Mouse (Mus musculus) frontal cortex, postnatal 14 days (tissue): Measurements from ENCODE around the gene Thada.

Experiments used
- DNase-seq, 2 experiments: peaks; one replicate each; pipeline ENCODE4 v3.0.0; 2022; ENCODE audit warnings: low spot score in 2 of 2

Thada gene

GRCm38 (mm10) chr17:84370385-84370784, 95.6 kb downstream of the Thada start:
- no peak for DNase-seq

GRCm38 (mm10) chr17:84369769-84370168, 96.2 kb downstream of the Thada start:
- no peak for DNase-seq

- no peak for DNase-seq
Observed at GRCm38 (mm10) chr17:84368213-84369014, 97.6 kb downstream of the Thada start.

GRCm38 (mm10) chr17:84367663-84368062, 98.3 kb downstream of the Thada start:
- DNase-seq: no peak

GRCm38 (mm10) chr17:84365791-84366301, 100.2 kb downstream of the Thada start:
- no peak for DNase-seq

GRCm38 (mm10) chr17:84365006-84365716, 100.8 kb downstream of the Thada start:
- no peak for DNase-seq

- DNase-seq: no peak
Observed at GRCm38 (mm10) chr17:84363444-84363843, 102.6 kb downstream of the Thada start.

- no peak for DNase-seq
Observed at GRCm38 (mm10) chr17:84362581-84363286, 103.3 kb downstream of the Thada start.

- no peak for DNase-seq
Observed at GRCm38 (mm10) chr17:84361006-84361405, 105.0 kb downstream of the Thada start.

GRCm38 (mm10) chr17:84359810-84360209, 106.2 kb downstream of the Thada start:
- no peak for DNase-seq

GRCm38 (mm10) chr17:84358951-84359644, 106.9 kb downstream of the Thada start:
- no peak for DNase-seq

- no peak for DNase-seq
Observed at GRCm38 (mm10) chr17:84357776-84358175, 108.2 kb downstream of the Thada start.

- DNase-seq: no peak
Observed at GRCm38 (mm10) chr17:84356056-84356887, 109.7 kb downstream of the Thada start.

GRCm38 (mm10) chr17:84355006-84355405, 111.0 kb downstream of the Thada start:
- no peak for DNase-seq

GRCm38 (mm10) chr17:84353902-84354311, 112.1 kb downstream of the Thada start:
- DNase-seq: no peak

- DNase-seq: no peak
Observed at GRCm38 (mm10) chr17:84353224-84353901, 112.6 kb downstream of the Thada start.

GRCm38 (mm10) chr17:84352790-84353154, 113.2 kb downstream of the Thada start:
- DNase-seq: no peak

GRCm38 (mm10) chr17:84351912-84352789, 113.9 kb downstream of the Thada start:
- no peak for DNase-seq

GRCm38 (mm10) chr17:84351276-84351675, 114.7 kb downstream of the Thada start:
- no peak for DNase-seq
